Mouse (Mus musculus) embryonic facial prominence, embryonic 14.5 days (tissue): ENCODE measurements around the gene Ric8b. TPM values are rescaled to one million over a fixed set of nuclear protein-coding genes. Genes with fewer than 3 reads are reported as not detected.

Experiments
- ATAC-seq: fragments of 200-750 bp; cut with Nextera tagmentation; 2 replicates; pipeline ENCODE4 v1.8.0; 2017; ENCODE audit warnings: low read depth, moderate number of reproducible peaks, moderate TSS enrichment
- DNase-seq: peaks from one replicate; pipeline ENCODE4 v3.0.0-alpha.2; 2015; ENCODE audit warnings: low spot score
- H3K27ac ChIP-seq: fragments of 300-500 bp; sonication (generic); replicated peaks from 2 replicates; pipeline ENCODE4 v1.5.1; 2014; ENCODE audit warnings: low read depth, mild to moderate bottlenecking, low read length, moderate library complexity
- H3K27me3 ChIP-seq: fragments of 300-500 bp; sonication (generic); replicated peaks from 2 replicates; pipeline ENCODE4 v1.6.1; 2014; ENCODE audit warnings: low read length; ENCODE audit not compliant: control insufficient read depth, insufficient read depth
- H3K36me3 ChIP-seq: fragments of 300-500 bp; sonication (generic); 2 replicates; pipeline ENCODE4 v1.6.1; 2014; ENCODE audit warnings: low read length, mixed read lengths; ENCODE audit not compliant: control insufficient read depth, insufficient read depth
- H3K4me1 ChIP-seq: fragments of 300-500 bp; sonication (generic); 2 replicates; pipeline ENCODE4 v1.6.1; 2014; ENCODE audit warnings: antibody characterized with exemption, low read length; ENCODE audit not compliant: control insufficient read depth, insufficient read depth
- H3K4me2 ChIP-seq: fragments of 300-500 bp; sonication (generic); 2 replicates; pipeline ENCODE4 v1.6.1; 2014; ENCODE audit warnings: low read depth, mild to moderate bottlenecking, low read length, moderate library complexity, mixed read lengths
- H3K4me3 ChIP-seq: fragments of 300-500 bp; sonication (generic); 2 replicates; pipeline ENCODE4 v1.5.1; 2014; ENCODE audit warnings: low read depth, mild to moderate bottlenecking, low read length
- H3K9ac ChIP-seq: fragments of 300-500 bp; sonication (generic); 2 replicates; pipeline ENCODE4 v1.6.1; 2014; ENCODE audit warnings: low read depth, mild to moderate bottlenecking, low read length, moderate library complexity, mixed read lengths
- H3K9me3 ChIP-seq: fragments of 300-500 bp; sonication (generic); 2 replicates; pipeline ENCODE4 v1.6.1; 2016; ENCODE audit warnings: low read length; ENCODE audit not compliant: control insufficient read depth
- WGBS: fragments of 180-500 bp; shearing (Covaris S2); extraction: QIAGEN DNeasy Blood & Tissue Kit; methylation state at CpG from one replicate; pipeline ENCODE4 v1.1.7; 2014; 5-methylcytosine and 5-hydroxymethylcytosine counted together
- polyA plus RNA-seq: library from polyadenylated mRNA; unstranded; fragments of >200 nt; fragmentation: Nextera tagmentation; extraction: Ambion mirVana; gene quantifications from 2 replicates; pipeline ENCODE4 v1.2.1, GENCODE M21; 2014

Gene Ric8b
- polyA plus RNA-seq, 1 experiment from 2014 or later, result 17.7 TPM

GRCm38 (mm10) chr10:84917731-84918095 lies 297 bp downstream of the Ric8b start:
- peaks cover 12% of the 10 kb centered on the region; the same call in 1 of the 2 replicates for H3K4me1 ChIP-seq
- ATAC-seq, result peak; percentile 7; the same call in 1 of the 2 replicates

GRCm38 (mm10) chr10:84926336-84926735 lies 8.9 kb downstream of the Ric8b start:
- no peaks in the 10 kb centered on the region for H3K4me1 ChIP-seq
- no peak for ATAC-seq
- no peak for DNase-seq
- H3K9me3 ChIP-seq, result no peaks in the 10 kb centered on the region
- WGBS, result 88% methylated on average over 7 of the region's 7 CpGs
- no peak overlapping the region for H3K27ac ChIP-seq
- no peak overlapping the region for H3K4me3 ChIP-seq
- H3K27me3 ChIP-seq, result no peaks in the 10 kb centered on the region
- no peak overlapping the region for H3K9ac ChIP-seq
- H3K36me3 ChIP-seq, result peaks cover 24% of the 10 kb centered on the region
- no peak overlapping the region for H3K4me2 ChIP-seq

More at GRCm38 (mm10) chr10:84917731-84918095, 297 bp downstream of the Ric8b start:
- Histone ChIP-seq H3K27ac (peak overlapping the region; percentile 96), H3K4me3 (peak overlapping the region; percentile 86), H3K9me3 (no peaks in the 10 kb centered on the region), H3K27me3 (no peaks in the 10 kb centered on the region), H3K4me2 (peak overlapping the region; percentile 81), H3K9ac (peak overlapping the region; percentile 90), H3K36me3 (no peaks in the 10 kb centered on the region)
- 0% methylated on average over 9 of the region's 27 CpGs for WGBS
- peak; percentile 48 for DNase-seq

- no peak overlapping the region for H3K4me2 ChIP-seq
- ATAC-seq (no peak), DNase-seq (no peak)
- peaks cover 24% of the 10 kb centered on the region for H3K36me3 ChIP-seq
- no peaks in the 10 kb centered on the region for H3K9me3 ChIP-seq
- 94% methylated on average over 4 of the region's 4 CpGs for WGBS
- no peaks in the 10 kb centered on the region for H3K27me3 ChIP-seq
- no peak overlapping the region for H3K9ac ChIP-seq
- H3K27ac ChIP-seq, result no peak overlapping the region
- H3K4me3 ChIP-seq, result no peak overlapping the region
- no peaks in the 10 kb centered on the region for H3K4me1 ChIP-seq
Measured at GRCm38 (mm10) chr10:84926885-84927284, 9.5 kb downstream of the Ric8b start.

- H3K4me1 ChIP-seq, result peaks cover 4% of the 10 kb centered on the region; the same call in 1 of the 2 replicates
- no peak for DNase-seq
- no peaks in the 10 kb centered on the region for H3K9me3 ChIP-seq
- 88% methylated on average over 4 of the region's 4 CpGs for WGBS
- H3K4me2 ChIP-seq, result no peak overlapping the region
- H3K27me3 ChIP-seq, result no peaks in the 10 kb centered on the region
- H3K4me3 ChIP-seq, result no peak overlapping the region
- H3K9ac ChIP-seq, result no peak overlapping the region
- H3K27ac ChIP-seq, result no peak overlapping the region
- ATAC-seq, result no peak
- peaks cover 24% of the 10 kb centered on the region for H3K36me3 ChIP-seq
Measured at GRCm38 (mm10) chr10:84928465-84928864, 11.0 kb downstream of the Ric8b start.

GRCm38 (mm10) chr10:84935553-84936209 lies 18.3 kb downstream of the Ric8b start:
- H3K4me1 ChIP-seq, result peaks cover 11% of the 10 kb centered on the region
- H3K36me3 ChIP-seq, result no peaks in the 10 kb centered on the region
- H3K4me2 ChIP-seq, result no peak overlapping the region
- no peak overlapping the region for H3K4me3 ChIP-seq
- DNase-seq (no peak), ATAC-seq (no peak)
- no peak overlapping the region for H3K9ac ChIP-seq
- H3K27ac ChIP-seq, result no peak overlapping the region
- no peaks in the 10 kb centered on the region for H3K27me3 ChIP-seq
- no peaks in the 10 kb centered on the region for H3K9me3 ChIP-seq
- 82% methylated on average over 7 of the region's 7 CpGs for WGBS

GRCm38 (mm10) chr10:84936832-84937515 lies 19.6 kb downstream of the Ric8b start:
- Histone ChIP-seq H3K27ac (no peak overlapping the region), H3K9ac (no peak overlapping the region), H3K4me2 (no peak overlapping the region), H3K27me3 (no peaks in the 10 kb centered on the region), H3K36me3 (no peaks in the 10 kb centered on the region), H3K9me3 (no peaks in the 10 kb centered on the region), H3K4me3 (no peak overlapping the region), H3K4me1 (peaks cover 11% of the 10 kb centered on the region)
- 58% methylated on average over 4 of the region's 4 CpGs for WGBS
- ATAC-seq (no peak), DNase-seq (no peak)

- no peak overlapping the region for H3K27ac ChIP-seq
- H3K9ac ChIP-seq, result no peak overlapping the region
- no peak overlapping the region for H3K4me3 ChIP-seq
- ATAC-seq, result no peak
- H3K4me2 ChIP-seq, result no peak overlapping the region
- H3K4me1 ChIP-seq, result peaks cover 7% of the 10 kb centered on the region
- H3K9me3 ChIP-seq, result no peaks in the 10 kb centered on the region
- DNase-seq, result no peak
- 79% methylated on average over 14 of the region's 14 CpGs for WGBS
- no peaks in the 10 kb centered on the region for H3K27me3 ChIP-seq
- no peaks in the 10 kb centered on the region for H3K36me3 ChIP-seq
Measured at GRCm38 (mm10) chr10:84938094-84938820, 20.8 kb downstream of the Ric8b start.

GRCm38 (mm10) chr10:84938886-84939285 lies 21.5 kb downstream of the Ric8b start:
- Histone ChIP-seq H3K4me3 (no peak overlapping the region), H3K4me1 (peaks cover 7% of the 10 kb centered on the region), H3K36me3 (no peaks in the 10 kb centered on the region), H3K27me3 (no peaks in the 10 kb centered on the region), H3K9ac (0 out of 2 replicates have a peak overlapping the region, but pooled peaks have one; percentile 14), H3K27ac (no peak overlapping the region), H3K9me3 (no peaks in the 10 kb centered on the region), H3K4me2 (no peak overlapping the region)
- WGBS, result 79% methylated on average over 5 of the region's 5 CpGs
- DNase-seq (no peak), ATAC-seq (no peak)
